Mouse (Mus musculus) midbrain, postnatal 0 days (tissue): Measurements from ENCODE around the gene Pigu. TPM values are rescaled to one million over a fixed set of nuclear protein-coding genes. Genes with fewer than 3 reads are reported as not detected.
A peak's percentile ranks its signal among the peaks of the same experiment; 100 is the strongest.

Experiments
- ATAC-seq: fragments of 200-750 bp; cut with Nextera tagmentation; 2 replicates; pipeline ENCODE4 v1.8.0; 2017; ENCODE audit warnings: moderate number of reproducible peaks, mild to moderate bottlenecking, moderate TSS enrichment, moderate library complexity; ENCODE audit not compliant: low FRiP score
- DNase-seq: peaks from one replicate; pipeline ENCODE4 v3.0.0-alpha.2; 2015; ENCODE audit warnings: low spot score
- H3K27ac ChIP-seq: fragments of 300-500 bp; sonication (generic); 2 replicates; pipeline ENCODE4 v1.5.1; 2014; ENCODE audit warnings: low read depth, mild to moderate bottlenecking, low read length, mixed read lengths
- H3K27me3 ChIP-seq: fragments of 300-500 bp; sonication (generic); 2 replicates; pipeline ENCODE4 v1.6.1; 2014; ENCODE audit warnings: low read length, control low read depth, mixed read lengths; ENCODE audit not compliant: insufficient read depth
- H3K36me3 ChIP-seq: fragments of 300-500 bp; sonication (generic); 2 replicates; pipeline ENCODE4 v1.6.1; 2014; ENCODE audit warnings: low read length, control low read depth, mixed read lengths; ENCODE audit not compliant: insufficient read depth
- H3K4me1 ChIP-seq: fragments of 300-500 bp; sonication (generic); 2 replicates; pipeline ENCODE4 v1.6.1; 2014; ENCODE audit warnings: mild to moderate bottlenecking, control low read depth, antibody characterized with exemption, low read length, mixed read lengths; ENCODE audit not compliant: insufficient read depth
- H3K4me2 ChIP-seq: fragments of 300-500 bp; sonication (generic); 2 replicates; pipeline ENCODE4 v1.6.1; 2014; ENCODE audit warnings: low read depth, mild to moderate bottlenecking, low read length, mixed read lengths; ENCODE audit not compliant: poor library complexity, severe bottlenecking
- H3K4me3 ChIP-seq: fragments of 300-500 bp; sonication (generic); 2 replicates; pipeline ENCODE4 v1.5.1; 2014; ENCODE audit warnings: low read depth, mild to moderate bottlenecking, low read length, moderate library complexity
- H3K9ac ChIP-seq: fragments of 300-500 bp; sonication (generic); replicated peaks from 2 replicates; pipeline ENCODE4 v1.6.1; 2014; ENCODE audit warnings: mild to moderate bottlenecking, low read length, moderate library complexity, mixed read lengths; ENCODE audit not compliant: poor library complexity, severe bottlenecking
- H3K9me3 ChIP-seq: fragments of 300-500 bp; sonication (generic); 2 replicates; pipeline ENCODE4 v1.6.1; 2016; ENCODE audit warnings: low read length, control low read depth
- CTCF ChIP-seq: IDR thresholded peaks from 2 replicates; pipeline ENCODE4 v1.5.1; 2016; ENCODE audit warnings: antibody characterized with exemption, mild to moderate bottlenecking
- WGBS: fragments of 180-500 bp; shearing (Covaris S2); extraction: QIAGEN DNeasy Blood & Tissue Kit; methylation state at CpG from one replicate; pipeline ENCODE4 v1.1.7; 2014; 5-methylcytosine and 5-hydroxymethylcytosine counted together
- polyA plus RNA-seq: library from polyadenylated mRNA; unstranded; fragments of >200 nt; fragmentation: Nextera tagmentation; extraction: Ambion mirVana; gene quantifications from 2 replicates; pipeline ENCODE4 v1.2.1, GENCODE M21; 2015
- total RNA-seq: library from RNA; depleted of rRNA; stranded (reverse); fragments of >200 nt; gene quantifications from 2 replicates; pipeline ENCODE4 v1.2.3, GENCODE M21; 2014

Gene Pigu
- total and polyA plus RNA-seq, 2 experiments from 2014 or later = 44.2 to 54.7 TPM

DNA sequence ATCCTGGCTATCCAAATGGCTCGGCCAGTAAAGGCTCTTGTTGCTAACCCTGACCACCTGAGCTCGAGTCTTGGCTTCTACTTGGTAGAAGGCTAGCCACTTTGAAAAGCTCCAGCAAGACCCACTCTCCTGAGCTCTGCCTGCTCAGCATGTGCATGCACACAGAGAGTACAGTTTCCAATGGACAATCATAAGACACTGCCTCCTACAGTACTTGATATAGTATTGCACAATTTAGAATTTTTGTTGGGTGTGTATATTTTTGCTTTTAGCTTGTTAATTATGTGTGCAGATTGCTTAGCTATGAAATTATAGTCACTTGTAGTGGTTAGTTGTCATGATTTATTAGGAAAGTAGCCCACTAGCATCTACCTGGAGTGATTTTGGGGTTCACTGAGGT is 108.5 kb downstream of the Pigu start:
- Histone ChIP-seq H3K9me3 (no peaks in the 10 kb centered on the region), H3K36me3 (peaks cover 67% of the 10 kb centered on the region)

DNA sequence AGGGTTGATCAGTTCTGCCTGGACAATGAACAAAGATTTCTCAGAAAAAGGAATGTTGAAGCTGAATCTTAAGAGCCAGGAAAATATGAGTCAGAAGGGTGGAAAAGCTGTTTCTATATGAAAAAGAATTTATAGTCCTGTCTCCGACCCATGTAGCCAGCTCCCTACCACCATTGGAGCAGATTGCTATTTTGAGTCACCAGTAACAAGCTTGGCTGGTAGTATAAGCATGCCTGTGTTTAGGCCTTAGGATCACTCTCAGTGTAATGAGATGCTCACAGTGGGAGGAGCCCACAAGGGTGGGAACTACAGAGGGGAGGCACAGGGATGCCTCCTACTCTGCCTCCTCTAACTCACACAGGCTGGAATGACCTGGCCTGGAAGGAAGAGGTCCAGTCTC is 109.0 kb downstream of the Pigu start:
- Histone ChIP-seq H3K4me3 (no peak overlapping the region), H3K9me3 (no peaks in the 10 kb centered on the region), H3K4me2 (no peak overlapping the region), H3K27ac (no peak overlapping the region), H3K36me3 (peaks cover 67% of the 10 kb centered on the region), H3K9ac (no peak overlapping the region), H3K4me1 (no peaks in the 10 kb centered on the region), H3K27me3 (no peaks in the 10 kb centered on the region)
- ATAC-seq (no peak), DNase-seq (no peak)
- TF ChIP-seq CTCF = no peak
- 100% methylated on average over 1 of the region's 1 CpGs for WGBS

More for the DNA sequence above, 108.5 kb downstream of the Pigu start:
- peak; percentile 18 for TF ChIP-seq CTCF
- no peak overlapping the region for H3K4me3 ChIP-seq
- no peak overlapping the region for H3K27ac ChIP-seq
- H3K9ac ChIP-seq = no peak overlapping the region
- no peaks in the 10 kb centered on the region for H3K27me3 ChIP-seq
- DNase-seq = no peak
- no peak for ATAC-seq
- no peak overlapping the region for H3K4me2 ChIP-seq
- no peaks in the 10 kb centered on the region for H3K4me1 ChIP-seq
- 86% methylated on average over 2 of the region's 2 CpGs for WGBS

DNA sequence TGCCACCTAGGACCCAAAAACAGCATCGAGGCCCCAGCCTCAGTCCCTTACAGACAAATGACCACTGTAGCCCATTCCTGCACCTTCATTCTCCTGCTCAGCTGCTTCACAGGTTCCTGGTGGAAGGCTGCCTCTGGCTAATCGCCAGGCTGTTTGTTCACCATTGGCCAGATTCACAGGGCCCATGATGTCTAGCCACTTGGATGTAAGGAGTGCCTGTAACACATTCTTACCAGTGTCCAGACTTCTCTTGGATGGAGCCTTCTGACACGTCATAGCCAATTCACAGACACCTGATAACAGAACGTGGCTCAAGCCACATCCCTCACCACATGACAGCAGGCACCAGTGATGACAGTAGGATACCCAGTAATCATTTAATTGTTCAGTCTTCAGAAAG is 111.0 kb downstream of the Pigu start:
- Histone ChIP-seq H3K4me3 (no peak overlapping the region), H3K4me2 (no peak overlapping the region), H3K36me3 (peaks cover 67% of the 10 kb centered on the region), H3K9me3 (no peaks in the 10 kb centered on the region), H3K27me3 (no peaks in the 10 kb centered on the region), H3K4me1 (no peaks in the 10 kb centered on the region), H3K27ac (no peak overlapping the region), H3K9ac (no peak overlapping the region)
- 96% methylated on average over 4 of the region's 4 CpGs for WGBS
- no peak for TF ChIP-seq CTCF
- DNase-seq = no peak
- no peak for ATAC-seq

DNA sequence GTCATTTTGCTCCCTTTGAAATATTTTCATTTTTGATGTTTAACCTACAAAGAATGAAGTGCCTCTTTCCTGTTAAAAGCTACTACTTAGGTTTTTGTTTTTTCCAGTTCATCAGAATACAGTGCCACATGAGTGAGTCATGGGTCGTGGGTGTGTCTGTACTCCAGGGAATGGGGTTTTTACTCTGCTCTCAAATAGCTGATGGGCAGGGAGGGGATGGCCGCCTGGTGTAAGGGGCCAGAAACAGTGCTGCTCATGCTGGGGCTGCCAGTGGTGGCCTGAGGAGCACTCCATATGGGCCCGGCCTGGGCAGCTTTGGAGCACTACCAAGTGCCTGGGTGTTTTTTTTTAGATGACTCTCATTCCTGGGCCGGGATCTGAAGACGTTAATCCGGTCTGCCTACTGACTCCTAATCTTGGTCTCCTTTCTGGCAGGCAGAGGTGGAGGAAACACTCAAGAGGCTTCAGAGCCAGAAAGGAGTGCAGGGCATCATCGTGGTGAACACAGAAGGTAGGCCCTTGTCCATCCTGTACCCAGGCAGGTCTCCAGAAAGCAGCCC is 114.9 kb downstream of the Pigu start:
- no peak for ATAC-seq
- Histone ChIP-seq H3K9me3 (no peaks in the 10 kb centered on the region), H3K27ac (no peak overlapping the region), H3K27me3 (no peaks in the 10 kb centered on the region), H3K4me2 (no peak overlapping the region), H3K9ac (no peak overlapping the region), H3K4me3 (no peak overlapping the region), H3K36me3 (peaks cover 30% of the 10 kb centered on the region), H3K4me1 (peaks cover 6% of the 10 kb centered on the region)
- TF ChIP-seq CTCF = no peak
- no peak for DNase-seq
- WGBS = 81% methylated on average over 7 of the region's 7 CpGs

DNA sequence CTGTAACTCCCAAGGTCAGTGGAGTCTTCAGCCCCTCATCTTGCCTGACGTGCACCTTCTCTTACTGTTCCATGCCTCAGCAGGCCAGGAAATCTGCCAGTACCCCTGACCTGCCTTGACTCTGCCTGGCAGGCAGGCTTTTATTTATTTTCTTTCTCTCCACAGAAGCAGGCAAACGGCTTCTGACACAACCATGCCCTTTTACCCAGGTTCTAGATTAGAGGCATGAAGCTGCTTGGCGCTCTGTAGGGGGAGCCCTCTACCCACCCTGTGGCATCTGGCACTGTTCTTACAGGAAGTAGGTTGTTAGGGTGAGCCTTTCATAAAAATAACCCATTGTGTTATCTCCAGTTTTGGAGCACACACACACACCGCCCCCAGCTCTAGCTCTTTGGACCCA is 116.3 kb downstream of the Pigu start:
- no peak for DNase-seq
- ATAC-seq = no peak
- H3K27me3 ChIP-seq = no peaks in the 10 kb centered on the region
- no peaks in the 10 kb centered on the region for H3K9me3 ChIP-seq
- 75% methylated on average over 4 of the region's 4 CpGs for WGBS
- no peak overlapping the region for H3K4me3 ChIP-seq
- H3K9ac ChIP-seq = no peak overlapping the region
- H3K4me1 ChIP-seq = peaks cover 6% of the 10 kb centered on the region
- TF ChIP-seq CTCF = peak; percentile 28; the same call in 1 of the 2 replicates
- H3K27ac ChIP-seq = no peak overlapping the region
- peaks cover 21% of the 10 kb centered on the region for H3K36me3 ChIP-seq
- no peak overlapping the region for H3K4me2 ChIP-seq

DNA sequence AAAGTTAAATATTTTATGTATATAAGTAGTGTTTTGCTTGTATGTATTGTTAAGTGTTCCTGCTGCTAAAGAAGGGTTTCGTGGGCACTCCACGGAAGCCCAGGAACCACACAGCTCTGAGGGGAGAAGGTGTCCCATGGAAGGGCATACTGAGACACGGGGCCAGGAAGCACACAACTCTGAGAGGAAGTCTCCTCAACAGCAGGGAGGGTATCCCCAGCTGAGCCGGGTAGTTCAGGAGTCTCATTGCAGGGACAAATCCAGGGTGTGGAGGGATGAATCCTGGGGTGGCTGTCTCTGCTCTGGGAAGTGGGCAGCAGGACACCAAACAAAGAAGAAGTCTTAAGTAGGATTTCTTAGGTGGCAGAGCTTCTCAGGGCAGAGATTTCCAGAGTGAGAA is 120.0 kb downstream of the Pigu start:
- H3K4me1 ChIP-seq = peaks cover 9% of the 10 kb centered on the region
- WGBS = 9% methylated on average over 4 of the region's 4 CpGs
- H3K4me2 ChIP-seq = peak overlapping the region; percentile 91
- peak overlapping the region; percentile 95 for H3K9ac ChIP-seq
- TF ChIP-seq CTCF = no peak
- no peaks in the 10 kb centered on the region for H3K27me3 ChIP-seq
- no peaks in the 10 kb centered on the region; the same call in 1 of the 2 replicates for H3K36me3 ChIP-seq
- peak overlapping the region; percentile 85; the same call in 1 of the 2 replicates for H3K27ac ChIP-seq
- ATAC-seq (no peak), DNase-seq (no peak)
- H3K9me3 ChIP-seq = no peaks in the 10 kb centered on the region
- H3K4me3 ChIP-seq = peak overlapping the region; percentile 89
